In genomic region chr5:125266128-125266527, GRCm38 (mm10) we compare ENCODE assay signal across 13 mouse cellular contexts.
DNase-seq lines count a peak whose midpoint lies in the region; ATAC-seq lines count a peak whose summit lies in the region.
"Had no signal": no experiment of that assay in that cellular context is flagged by ENCODE, and none has a peak within 500 bp of the region (broad histone marks: within the 10 kb centered on the region; RNA-seq: fewer than 3 reads in every experiment).

No protein-coding gene starts in this region.

- H3K4me2 ChIP-seq in forebrain, embryonic 13.5 days = no peak overlapping the region
- H3K4me2 ChIP-seq in forebrain, embryonic 14.5 days (ENCODE audit: low read length) = no peak overlapping the region
- no peak overlapping the region for H3K4me2 ChIP-seq in hindbrain, embryonic 16.5 days (ENCODE audit: low read length)
- H3K4me2 ChIP-seq in intestine, embryonic 16.5 days (ENCODE audit: low read depth, low read length) = no peak overlapping the region

- H3K4me1 ChIP-seq in forebrain, embryonic 13.5 days = peaks cover 51% of the 10 kb centered on the region
- peaks cover 15% of the 10 kb centered on the region for H3K4me1 ChIP-seq in forebrain, embryonic 14.5 days (ENCODE audit: control insufficient read depth, insufficient read depth, low read length)
- H3K4me1 ChIP-seq in hindbrain, embryonic 16.5 days (ENCODE audit: control insufficient read depth, insufficient read depth, low read depth, low read length) = peaks cover 44% of the 10 kb centered on the region
- peaks cover 10% of the 10 kb centered on the region for H3K4me1 ChIP-seq in intestine, embryonic 16.5 days (ENCODE audit: control insufficient read depth, insufficient read depth, low read length)

- H3K27me3 ChIP-seq in forebrain, embryonic 13.5 days = no peaks in the 10 kb centered on the region
- H3K27me3 ChIP-seq in forebrain, embryonic 14.5 days (replicated peaks; ENCODE audit: control insufficient read depth, insufficient read depth, low read length) = no peaks in the 10 kb centered on the region
- H3K27me3 ChIP-seq in hindbrain, embryonic 16.5 days (replicated peaks; ENCODE audit: control insufficient read depth, insufficient read depth, low read length) = no peaks in the 10 kb centered on the region
- no peaks in the 10 kb centered on the region for H3K27me3 ChIP-seq in intestine, embryonic 16.5 days (replicated peaks; ENCODE audit: control insufficient read depth, insufficient read depth, low read length)

- DNase-seq in forebrain, embryonic 14.5 days (ENCODE audit: low spot score) = no peak
- peak; percentile 55 for DNase-seq in retina, postnatal 1 day
- DNase-seq in retina, embryonic 14.5 days (ENCODE audit: low spot score) = no peak
- no peak for DNase-seq in kidney, adult 11 months
- DNase-seq in ovary, postnatal 36 days (ENCODE audit: low spot score) = no peak
- DNase-seq: cerebellum, postnatal 36 days; thymus, adult 2 months had no signal

- H3K9me3 ChIP-seq in forebrain, embryonic 13.5 days (replicated peaks) = no peaks in the 10 kb centered on the region
- no peaks in the 10 kb centered on the region for H3K9me3 ChIP-seq in forebrain, embryonic 14.5 days (replicated peaks; ENCODE audit: control insufficient read depth, low read length)
- H3K9me3 ChIP-seq in hindbrain, embryonic 16.5 days (ENCODE audit: control insufficient read depth, low read length) = no peaks in the 10 kb centered on the region
- H3K9me3 ChIP-seq in intestine, embryonic 16.5 days (ENCODE audit: control insufficient read depth, low read length) = no peaks in the 10 kb centered on the region

- 80% methylated on average over 9 of the region's 9 CpGs for WGBS in forebrain, embryonic 13.5 days
- WGBS in forebrain, embryonic 14.5 days = 83% methylated on average over 9 of the region's 9 CpGs
- 52% methylated on average over 9 of the region's 9 CpGs for WGBS in hindbrain, embryonic 16.5 days
- 80% methylated on average over 9 of the region's 9 CpGs for WGBS in intestine, embryonic 16.5 days

- no peak for ATAC-seq in forebrain, embryonic 13.5 days
- no peak for ATAC-seq in forebrain, embryonic 14.5 days
- no peak for ATAC-seq in hindbrain, embryonic 16.5 days
- ATAC-seq in intestine, embryonic 16.5 days = no peak
- ATAC-seq: activated CD4-positive, CD25-positive, alpha-beta regulatory T cell, adult 4 months; inflammation-experienced regulatory T-cells, adult 6 months had no signal

- no peak overlapping the region for H3K9ac ChIP-seq in forebrain, embryonic 13.5 days
- H3K9ac ChIP-seq in forebrain, embryonic 14.5 days (ENCODE audit: low read length) = no peak overlapping the region
- H3K9ac ChIP-seq in hindbrain, embryonic 16.5 days (ENCODE audit: low read depth, low read length) = no peak overlapping the region
- H3K9ac ChIP-seq in intestine, embryonic 16.5 days (ENCODE audit: low read depth, low read length) = no peak overlapping the region

- H3K4me3 ChIP-seq in forebrain, embryonic 13.5 days = no peak overlapping the region
- no peak overlapping the region for H3K4me3 ChIP-seq in forebrain, embryonic 14.5 days (ENCODE audit: low read depth, low read length)
- no peak overlapping the region for H3K4me3 ChIP-seq in hindbrain, embryonic 16.5 days (ENCODE audit: low read length)
- H3K4me3 ChIP-seq in intestine, embryonic 16.5 days (ENCODE audit: low read length) = no peak overlapping the region
- H3K4me3 ChIP-seq: left cerebral cortex, adult 2 months had no signal

- H3K36me3 ChIP-seq in forebrain, embryonic 13.5 days (ENCODE audit: poor library complexity, severe bottlenecking) = no peaks in the 10 kb centered on the region
- H3K36me3 ChIP-seq in forebrain, embryonic 14.5 days (ENCODE audit: control insufficient read depth, insufficient read depth, low read length) = no peaks in the 10 kb centered on the region
- no peaks in the 10 kb centered on the region for H3K36me3 ChIP-seq in hindbrain, embryonic 16.5 days (ENCODE audit: control insufficient read depth, insufficient read depth, low read length)
- H3K36me3 ChIP-seq in intestine, embryonic 16.5 days (ENCODE audit: control insufficient read depth, insufficient read depth, low read length) = no peaks in the 10 kb centered on the region

- peak overlapping the region; percentile 19; the same call in 1 of the 2 replicates for H3K27ac ChIP-seq in forebrain, embryonic 13.5 days
- no peak overlapping the region for H3K27ac ChIP-seq in forebrain, embryonic 14.5 days (ENCODE audit: low read depth, low read length)
- peak overlapping the region; percentile 51; the same call in 1 of the 2 replicates for H3K27ac ChIP-seq in hindbrain, embryonic 16.5 days (ENCODE audit: low read depth, low read length)
- H3K27ac ChIP-seq in intestine, embryonic 16.5 days (ENCODE audit: low read length) = no peak overlapping the region
- H3K27ac ChIP-seq: left cerebral cortex, adult 2 months had no signal

Comparison
In these comparisons a context has a peak if more than half of its experiments do, and no peak if none do; other contexts are left out.
1. H3K27ac ChIP-seq: peak in forebrain, embryonic 13.5 days (single experiment) and hindbrain, embryonic 16.5 days (single experiment); none in forebrain, embryonic 14.5 days (single experiment) and intestine, embryonic 16.5 days (single experiment).